Mouse (Mus musculus): ENCODE data around the gene Il23r. TPM values are rescaled to one million over a fixed set of nuclear protein-coding genes. Genes with fewer than 3 reads are reported as not detected.

Il23r gene
- polyA plus RNA-seq, 1 experiment from 2014 or later, result not detected

- Histone ChIP-seq H3K27ac (replicated peaks; ENCODE audit: low read depth, low read length) (no peak overlapping the region), H3K4me3 (ENCODE audit: low read depth, low read length) (no peak overlapping the region), H3K9me3 (ENCODE audit: control insufficient read depth, low read length) (no peaks in the 10 kb centered on the region), H3K9ac (ENCODE audit: low read depth, low read length) (no peak overlapping the region), H3K4me2 (ENCODE audit: low read depth, low read length) (no peak overlapping the region), H3K36me3 (ENCODE audit: control insufficient read depth, insufficient read depth, low read length) (no peaks in the 10 kb centered on the region), H3K27me3 (replicated peaks; ENCODE audit: control insufficient read depth, insufficient read depth, low read length) (no peaks in the 10 kb centered on the region), H3K4me1 (ENCODE audit: control insufficient read depth, insufficient read depth, low read length) (no peaks in the 10 kb centered on the region)
- no peak for DNase-seq (ENCODE audit: low spot score)
- WGBS, result 87% methylated on average over 2 of the region's 2 CpGs
- ATAC-seq (ENCODE audit: low read depth), result no peak
Measured at GRCm38 (mm10) chr6:67413378-67413777, 78.3 kb downstream of the Il23r start.

- H3K27ac ChIP-seq (replicated peaks; ENCODE audit: low read depth, low read length), result no peak overlapping the region
- H3K4me1 ChIP-seq (ENCODE audit: control insufficient read depth, insufficient read depth, low read length), result no peaks in the 10 kb centered on the region
- H3K9ac ChIP-seq (ENCODE audit: low read depth, low read length), result no peak overlapping the region
- no peak overlapping the region for H3K4me2 ChIP-seq (ENCODE audit: low read depth, low read length)
- no peaks in the 10 kb centered on the region for H3K27me3 ChIP-seq (replicated peaks; ENCODE audit: control insufficient read depth, insufficient read depth, low read length)
- WGBS, result 77% methylated on average over 3 of the region's 3 CpGs
- H3K9me3 ChIP-seq (ENCODE audit: control insufficient read depth, low read length), result no peaks in the 10 kb centered on the region
- H3K4me3 ChIP-seq (ENCODE audit: low read depth, low read length), result no peak overlapping the region
- DNase-seq (ENCODE audit: low spot score), result no peak
- no peaks in the 10 kb centered on the region for H3K36me3 ChIP-seq (ENCODE audit: control insufficient read depth, insufficient read depth, low read length)
- ATAC-seq (ENCODE audit: low read depth), result no peak
Measured at GRCm38 (mm10) chr6:67405281-67405682, 86.4 kb downstream of the Il23r start.

- no peak for DNase-seq (ENCODE audit: low spot score)
- 71% methylated on average over 5 of the region's 5 CpGs for WGBS
Measured at GRCm38 (mm10) chr6:67399551-67399950, 92.1 kb downstream of the Il23r start.

GRCm38 (mm10) chr6:67375982-67376391, 115.7 kb downstream of the Il23r start, which contains the start of gene Il12rb2:
Gene Il12rb2, minus strand, starts transcription at chr6:67376188.
- Histone ChIP-seq H3K9me3 (ENCODE audit: control insufficient read depth, low read length) (no peaks in the 10 kb centered on the region), H3K9ac (ENCODE audit: low read depth, low read length) (peak within 1 kb of the TSS; percentile 8; the same call in 1 of the 2 replicates), H3K36me3 (ENCODE audit: control insufficient read depth, insufficient read depth, low read length) (no peaks in the 10 kb centered on the region), H3K4me3 (ENCODE audit: low read depth, low read length) (peak within 1 kb of the TSS; percentile 31), H3K4me1 (ENCODE audit: control insufficient read depth, insufficient read depth, low read length) (no peaks in the 10 kb centered on the region), H3K4me2 (ENCODE audit: low read depth, low read length) (peak within 1 kb of the TSS; percentile 53), H3K27ac (replicated peaks; ENCODE audit: low read depth, low read length) (no peak within 1 kb of the TSS), H3K27me3 (replicated peaks; ENCODE audit: control insufficient read depth, insufficient read depth, low read length) (peaks cover 16% of the 10 kb centered on the region)
- ATAC-seq (ENCODE audit: low read depth), result no peak
- peak; percentile 2 for DNase-seq (ENCODE audit: low spot score)
- 2% methylated on average over 26 of the region's 26 CpGs for WGBS

More at GRCm38 (mm10) chr6:67399551-67399950, 92.1 kb downstream of the Il23r start:
- no peaks in the 10 kb centered on the region for H3K4me1 ChIP-seq (ENCODE audit: control insufficient read depth, insufficient read depth, low read length)
- H3K4me2 ChIP-seq (ENCODE audit: low read depth, low read length), result no peak overlapping the region
- no peak overlapping the region for H3K27ac ChIP-seq (replicated peaks; ENCODE audit: low read depth, low read length)
- no peak for ATAC-seq (ENCODE audit: low read depth)
- no peaks in the 10 kb centered on the region for H3K36me3 ChIP-seq (ENCODE audit: control insufficient read depth, insufficient read depth, low read length)
- no peaks in the 10 kb centered on the region for H3K27me3 ChIP-seq (replicated peaks; ENCODE audit: control insufficient read depth, insufficient read depth, low read length)
- H3K4me3 ChIP-seq (ENCODE audit: low read depth, low read length), result no peak overlapping the region
- H3K9me3 ChIP-seq (ENCODE audit: control insufficient read depth, low read length), result no peaks in the 10 kb centered on the region
- no peak overlapping the region for H3K9ac ChIP-seq (ENCODE audit: low read depth, low read length)

Other genes starting within 250 kb of the Il23r start
- 0.09 and 0.22 TPM in 2 replicates for gene Il12rb2, start 115.7 kb downstream of the Il23r start, polyA plus RNA-seq (2014; fragmentation: Nextera tagmentation; extraction: Ambion mirVana)
- gene Tacstd2, start 43.9 kb upstream of the Il23r start, polyA plus RNA-seq (2014; fragmentation: Nextera tagmentation; extraction: Ambion mirVana), result 52.5 and 79.3 TPM in 2 replicates